9 mouse cellular contexts compared by ENCODE assay signal in the genomic region with DNA sequence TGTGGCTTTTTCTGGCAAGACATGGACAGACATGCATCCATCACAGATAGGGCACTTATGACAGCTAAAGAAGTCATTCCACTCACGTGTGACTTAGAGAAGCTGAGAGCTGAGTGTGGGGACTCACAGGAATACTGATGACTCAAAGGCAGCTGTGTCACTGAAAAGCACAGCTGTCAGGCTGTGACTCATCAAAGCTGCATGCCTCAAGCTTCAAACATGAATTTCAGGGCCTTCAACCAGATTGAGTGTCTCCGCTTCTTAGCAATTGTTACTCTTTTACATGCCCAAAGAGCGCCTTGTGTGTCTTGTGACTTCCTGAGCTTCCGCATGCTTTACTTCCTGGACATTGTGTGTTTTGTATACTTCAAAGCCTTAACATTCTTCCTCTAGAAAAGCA.
DNase-seq lines count a peak whose midpoint lies in the region; ATAC-seq lines count a peak whose summit lies in the region.
"Had no signal": no experiment of that assay in that cellular context is flagged by ENCODE, and none has a peak within 500 bp of the region (broad histone marks: within the 10 kb centered on the region; RNA-seq: fewer than 3 reads in every experiment).

No protein-coding gene starts in this region.

- H3K4me1 ChIP-seq in forebrain, embryonic 11.5 days (replicated peaks; ENCODE audit: control insufficient read depth, insufficient read depth, low read length), result no peaks in the 10 kb centered on the region
- H3K4me1 ChIP-seq: limb, embryonic 12.5 days had no signal

- no peak overlapping the region for H3K4me3 ChIP-seq in forebrain, embryonic 11.5 days (ENCODE audit: low read depth, low read length)
- H3K4me3 ChIP-seq: limb, embryonic 12.5 days had no signal

- DNase-seq in kidney, postnatal 14 days, result peak; percentile 1
- DNase-seq in kidney, adult 18-20 months, result no peak
- DNase-seq in R1 (ENCODE audit: low read depth, low spot score), result peak; percentile 23
- DNase-seq in frontal cortex, postnatal 10 days (ENCODE audit: low spot score in 2 of 2), result peak; percentile 16 to 20
- peak; percentile 2 for DNase-seq in lung, postnatal 25 days (ENCODE audit: low spot score)
- no peak for DNase-seq in cerebellum, postnatal 36 days
- DNase-seq in forebrain, embryonic 11.5 days (ENCODE audit: low spot score), result no peak

- no peak overlapping the region for H3K4me2 ChIP-seq in forebrain, embryonic 11.5 days (ENCODE audit: low read depth, low read length, severe bottlenecking)
- H3K4me2 ChIP-seq: limb, embryonic 12.5 days had no signal

- no peak for ATAC-seq in forebrain, embryonic 11.5 days (replicated peaks; ENCODE audit: low FRiP score)
- ATAC-seq in megakaryocyte progenitor cell, adult 5-6 weeks (replicated peaks; ENCODE audit: poor library complexity), result no peak

- no peak overlapping the region for H3K27ac ChIP-seq in forebrain, embryonic 11.5 days (ENCODE audit: low read depth, low read length)
- H3K27ac ChIP-seq: limb, embryonic 12.5 days had no signal

- H3K36me3 ChIP-seq in forebrain, embryonic 11.5 days (ENCODE audit: control insufficient read depth, insufficient read depth, low read length), result no peaks in the 10 kb centered on the region
- H3K36me3 ChIP-seq: limb, embryonic 12.5 days had no signal

- WGBS in forebrain, embryonic 11.5 days, result 92% methylated on average over 4 of the region's 4 CpGs

- no peaks in the 10 kb centered on the region for H3K9me3 ChIP-seq in forebrain, embryonic 11.5 days (ENCODE audit: control insufficient read depth, low read length)
- H3K9me3 ChIP-seq: limb, embryonic 12.5 days had no signal

- no peak overlapping the region for H3K9ac ChIP-seq in forebrain, embryonic 11.5 days (ENCODE audit: low read length)
- H3K9ac ChIP-seq: limb, embryonic 12.5 days had no signal

- no peaks in the 10 kb centered on the region for H3K27me3 ChIP-seq in forebrain, embryonic 11.5 days (ENCODE audit: control insufficient read depth, insufficient read depth, low read length)
- H3K27me3 ChIP-seq: limb, embryonic 12.5 days had no signal

Comparison
In these comparisons a context has a peak if more than half of its experiments do, and no peak if none do; other contexts are left out.
1. DNase-seq: peak in kidney, postnatal 14 days (single experiment), R1 (single experiment), frontal cortex, postnatal 10 days (2 of 2) and lung, postnatal 25 days (single experiment); none in kidney, adult 18-20 months (single experiment), cerebellum, postnatal 36 days (0 of 2) and forebrain, embryonic 11.5 days (single experiment).